Mouse (Mus musculus) intestine, embryonic 16.5 days (tissue): ENCODE results near the gene Odf4. TPM values are rescaled to one million over a fixed set of nuclear protein-coding genes. Genes with fewer than 3 reads are reported as not detected.

Source experiments
- ATAC-seq: fragments of 200-750 bp; cut with Nextera tagmentation; 2 replicates; pipeline ENCODE4 v1.8.0; 2017; ENCODE audit warnings: moderate TSS enrichment, moderate library complexity
- H3K27ac ChIP-seq: fragments of 300-500 bp; sonication (generic); 2 replicates; pipeline ENCODE4 v1.5.1; 2014; ENCODE audit warnings: mild to moderate bottlenecking, low read length
- H3K27me3 ChIP-seq: fragments of 300-500 bp; sonication (generic); replicated peaks from 2 replicates; pipeline ENCODE4 v1.6.1; 2014; ENCODE audit warnings: low read length, control low read depth, mixed read lengths; ENCODE audit not compliant: control insufficient read depth, insufficient read depth
- H3K36me3 ChIP-seq: fragments of 300-500 bp; sonication (generic); 2 replicates; pipeline ENCODE4 v1.6.1; 2014; ENCODE audit warnings: low read length, control low read depth; ENCODE audit not compliant: control insufficient read depth, insufficient read depth
- H3K4me1 ChIP-seq: fragments of 300-500 bp; sonication (generic); 2 replicates; pipeline ENCODE4 v1.6.1; 2014; ENCODE audit warnings: low read length, control low read depth, mixed read lengths; ENCODE audit not compliant: control insufficient read depth, insufficient read depth
- H3K4me2 ChIP-seq: fragments of 300-500 bp; sonication (generic); 2 replicates; pipeline ENCODE4 v1.6.1; 2014; ENCODE audit warnings: low read depth, low read length, control low read depth
- H3K4me3 ChIP-seq: fragments of 300-500 bp; sonication (generic); 2 replicates; pipeline ENCODE4 v1.5.1; 2014; ENCODE audit warnings: mild to moderate bottlenecking, low read length
- H3K9ac ChIP-seq: fragments of 300-500 bp; sonication (generic); 2 replicates; pipeline ENCODE4 v1.6.1; 2014; ENCODE audit warnings: low read depth, low read length
- H3K9me3 ChIP-seq: fragments of 300-500 bp; sonication (generic); 2 replicates; pipeline ENCODE4 v1.6.1; 2016; ENCODE audit warnings: low read length, control low read depth; ENCODE audit not compliant: control insufficient read depth
- WGBS: fragments of 180-500 bp; shearing (Covaris S2); extraction: QIAGEN DNeasy Blood & Tissue Kit; methylation state at CpG from one replicate; pipeline ENCODE4 v1.1.7; 2014; 5-methylcytosine and 5-hydroxymethylcytosine counted together
- polyA plus RNA-seq: library from polyadenylated mRNA; unstranded; fragments of >200 nt; fragmentation: Nextera tagmentation; extraction: Ambion mirVana; gene quantifications from 2 replicates; pipeline ENCODE4 v1.2.1, GENCODE M21; 2015

The Odf4 gene
- polyA plus RNA-seq, 1 experiment from 2014 or later = not detected

DNA sequence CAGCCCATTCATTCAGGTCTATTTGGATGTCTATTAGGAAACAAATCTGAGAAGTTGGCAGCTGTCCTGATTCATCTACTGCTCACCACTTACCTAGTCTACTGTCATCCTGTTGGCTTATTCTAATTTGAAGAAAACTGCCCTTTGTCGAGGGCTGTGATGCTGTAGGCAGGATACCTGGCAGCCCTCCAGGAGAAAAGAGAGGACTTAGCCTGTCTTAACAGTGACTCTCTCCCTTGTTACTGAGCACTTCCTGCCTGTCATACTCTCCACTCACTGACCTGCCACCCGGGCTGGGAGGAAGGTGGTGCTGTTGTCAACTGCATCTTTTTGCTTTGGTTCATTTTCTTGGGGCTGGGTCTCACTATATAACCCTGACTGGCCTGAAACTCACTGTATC, 36.3 kb downstream of the Odf4 start:
- H3K4me2 ChIP-seq = no peak overlapping the region
- WGBS = 29% methylated on average over 2 of the region's 2 CpGs
- ATAC-seq = no peak
- H3K4me1 ChIP-seq = no peaks in the 10 kb centered on the region
- H3K9ac ChIP-seq = no peak overlapping the region
- H3K9me3 ChIP-seq = no peaks in the 10 kb centered on the region
- H3K27ac ChIP-seq = no peak overlapping the region
- H3K27me3 ChIP-seq = no peaks in the 10 kb centered on the region
- no peaks in the 10 kb centered on the region for H3K36me3 ChIP-seq
- H3K4me3 ChIP-seq = no peak overlapping the region

DNA sequence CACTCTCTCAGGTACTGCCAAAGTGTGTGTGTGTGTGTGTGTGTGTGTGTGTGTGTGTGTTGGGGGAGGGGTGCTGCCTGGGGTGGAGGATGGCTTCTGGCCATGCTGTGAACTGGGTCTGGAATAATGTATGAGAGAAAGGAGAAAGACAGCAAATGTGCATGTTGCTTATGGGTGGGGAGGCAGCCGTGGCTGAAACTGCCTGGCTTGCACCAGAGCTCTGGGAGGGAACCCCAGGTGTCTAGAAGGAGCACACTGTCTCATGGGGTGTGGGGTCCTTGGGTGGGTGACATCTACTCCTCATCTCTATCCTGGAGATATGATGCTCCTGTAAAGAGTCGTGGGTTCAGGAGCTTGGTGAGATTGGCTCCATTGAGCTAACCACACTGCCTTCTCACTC, 38.2 kb downstream of the Odf4 start:
- peaks cover 5% of the 10 kb centered on the region; the same call in 1 of the 2 replicates for H3K4me1 ChIP-seq
- WGBS = 70% methylated on average over 2 of the region's 2 CpGs

DNA sequence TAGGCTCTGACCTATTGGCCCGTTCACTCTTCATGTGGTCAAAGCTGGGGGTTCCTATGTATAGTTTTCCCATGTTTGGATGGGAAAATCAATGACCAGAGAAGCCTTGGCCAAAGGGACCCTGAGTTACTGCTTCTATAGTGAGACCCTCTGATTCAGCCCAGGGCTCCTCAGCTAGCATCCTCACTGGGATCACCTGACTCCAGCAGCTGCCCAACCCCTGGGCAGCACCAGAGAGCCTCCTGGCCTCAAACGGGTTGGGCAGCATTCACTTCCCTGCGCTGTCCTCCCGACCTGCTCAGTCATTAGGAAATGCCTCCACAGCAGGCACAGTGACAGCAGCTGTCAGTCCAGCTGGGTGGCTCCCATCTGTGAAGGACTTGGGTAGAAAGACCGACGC, 38.6 kb downstream of the Odf4 start, which contains the start of gene Rnf222:
Rnf222 (plus strand) TSS at position 301 of the 400 bp plus-strand sequence.
- Histone ChIP-seq H3K4me3 (no peak within 1 kb of the TSS), H3K4me1 (peaks cover 5% of the 10 kb centered on the region; the same call in 1 of the 2 replicates), H3K27ac (no peak within 1 kb of the TSS)

More for the DNA sequence above, 38.2 kb downstream of the Odf4 start:
- H3K4me2 ChIP-seq = no peak overlapping the region
- H3K4me3 ChIP-seq = no peak overlapping the region
- ATAC-seq = no peak
- no peak overlapping the region for H3K27ac ChIP-seq
- H3K27me3 ChIP-seq = no peaks in the 10 kb centered on the region
- no peaks in the 10 kb centered on the region for H3K9me3 ChIP-seq
- no peaks in the 10 kb centered on the region for H3K36me3 ChIP-seq
- no peak overlapping the region for H3K9ac ChIP-seq

DNA sequence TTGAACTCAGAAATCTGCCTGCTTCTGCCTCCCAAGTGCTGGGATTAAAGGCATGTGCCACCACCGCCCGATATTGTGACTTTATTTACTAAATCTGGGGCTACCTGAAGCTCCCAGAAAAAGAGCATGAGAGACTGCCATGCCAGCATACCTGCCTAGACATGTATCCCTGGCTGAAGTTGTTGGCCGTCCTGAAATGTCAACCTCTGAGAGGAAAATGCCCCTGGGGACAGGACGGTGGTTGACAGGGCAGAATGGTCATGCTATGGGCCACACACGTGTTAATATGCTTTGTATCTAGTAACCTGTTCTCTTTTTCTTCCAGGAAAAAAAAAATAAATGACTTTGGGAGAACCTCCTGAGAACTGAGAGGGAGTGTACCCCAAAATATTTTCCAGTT, 40.8 kb downstream of the Odf4 start:
- Histone ChIP-seq H3K4me2 (no peak overlapping the region), H3K27me3 (no peaks in the 10 kb centered on the region), H3K27ac (no peak overlapping the region), H3K36me3 (no peaks in the 10 kb centered on the region), H3K4me1 (peaks cover 7% of the 10 kb centered on the region; the same call in 1 of the 2 replicates), H3K9me3 (no peaks in the 10 kb centered on the region), H3K9ac (no peak overlapping the region), H3K4me3 (no peak overlapping the region)
- ATAC-seq = no peak
- 85% methylated on average over 5 of the region's 5 CpGs for WGBS

More for the DNA sequence above, 38.6 kb downstream of the Odf4 start, which contains the start of gene Rnf222:
- ATAC-seq = 0 out of 2 replicates have a peak, but pooled peaks have one; percentile 17
- no peaks in the 10 kb centered on the region for H3K36me3 ChIP-seq
- 33% methylated on average over 6 of the region's 6 CpGs for WGBS
- no peaks in the 10 kb centered on the region for H3K27me3 ChIP-seq
- H3K9me3 ChIP-seq = no peaks in the 10 kb centered on the region
- H3K9ac ChIP-seq = no peak within 1 kb of the TSS
- H3K4me2 ChIP-seq = no peak within 1 kb of the TSS

DNA sequence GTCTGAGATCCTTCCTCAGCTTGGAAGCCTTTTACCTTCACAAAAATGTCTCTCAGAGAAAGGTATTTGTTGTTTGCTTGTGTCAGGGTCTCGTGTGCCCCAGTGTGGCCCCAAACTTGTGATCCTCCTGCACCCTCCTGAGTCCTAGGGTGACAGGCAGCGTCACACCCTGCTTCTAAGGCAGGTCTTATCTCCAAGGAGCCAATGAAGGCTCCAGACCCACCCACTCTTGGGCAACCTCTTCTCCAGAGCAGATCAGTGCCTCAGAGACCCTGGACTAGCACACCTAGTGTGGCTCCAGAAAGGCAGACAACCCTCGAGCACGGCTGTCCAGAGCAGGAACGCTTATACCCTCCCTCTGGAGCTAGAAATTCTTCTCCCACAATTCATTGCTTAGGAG, 42.5 kb downstream of the Odf4 start:
- 55% methylated on average over 5 of the region's 5 CpGs for WGBS
- no peak overlapping the region for H3K4me3 ChIP-seq

DNA sequence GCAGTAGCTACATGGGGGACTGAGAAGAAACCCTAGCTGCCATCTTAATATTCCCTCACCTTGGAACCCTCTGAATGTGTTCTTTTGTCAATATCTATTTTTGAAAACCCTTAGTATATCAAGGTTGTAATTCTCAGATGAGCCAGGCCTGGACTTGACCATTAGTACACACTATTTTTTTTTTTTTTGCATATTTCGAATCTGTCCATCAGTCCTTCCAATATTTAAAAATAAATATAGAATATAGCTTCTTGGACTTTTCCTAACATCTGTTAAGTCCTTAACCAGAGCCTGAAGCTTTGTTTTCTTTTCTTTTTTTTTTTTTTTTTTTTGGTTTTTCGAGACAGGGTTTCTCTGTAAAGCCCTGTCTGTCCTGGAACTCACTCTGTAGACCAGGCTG, 43.0 kb downstream of the Odf4 start:
- no peak overlapping the region for H3K4me2 ChIP-seq
- 85% methylated on average over 2 of the region's 2 CpGs for WGBS
- H3K36me3 ChIP-seq = no peaks in the 10 kb centered on the region
- H3K4me1 ChIP-seq = peaks cover 7% of the 10 kb centered on the region; the same call in 1 of the 2 replicates
- no peak overlapping the region for H3K4me3 ChIP-seq
- H3K27me3 ChIP-seq = no peaks in the 10 kb centered on the region
- H3K27ac ChIP-seq = no peak overlapping the region
- no peak overlapping the region for H3K9ac ChIP-seq
- H3K9me3 ChIP-seq = no peaks in the 10 kb centered on the region
- no peak for ATAC-seq

More for the DNA sequence above, 42.5 kb downstream of the Odf4 start:
- no peak overlapping the region for H3K27ac ChIP-seq
- H3K9ac ChIP-seq = no peak overlapping the region
- H3K36me3 ChIP-seq = no peaks in the 10 kb centered on the region
- peaks cover 7% of the 10 kb centered on the region; the same call in 1 of the 2 replicates for H3K4me1 ChIP-seq
- no peak overlapping the region for H3K4me2 ChIP-seq
- H3K9me3 ChIP-seq = no peaks in the 10 kb centered on the region
- ATAC-seq = peak; percentile 74
- no peaks in the 10 kb centered on the region for H3K27me3 ChIP-seq

DNA sequence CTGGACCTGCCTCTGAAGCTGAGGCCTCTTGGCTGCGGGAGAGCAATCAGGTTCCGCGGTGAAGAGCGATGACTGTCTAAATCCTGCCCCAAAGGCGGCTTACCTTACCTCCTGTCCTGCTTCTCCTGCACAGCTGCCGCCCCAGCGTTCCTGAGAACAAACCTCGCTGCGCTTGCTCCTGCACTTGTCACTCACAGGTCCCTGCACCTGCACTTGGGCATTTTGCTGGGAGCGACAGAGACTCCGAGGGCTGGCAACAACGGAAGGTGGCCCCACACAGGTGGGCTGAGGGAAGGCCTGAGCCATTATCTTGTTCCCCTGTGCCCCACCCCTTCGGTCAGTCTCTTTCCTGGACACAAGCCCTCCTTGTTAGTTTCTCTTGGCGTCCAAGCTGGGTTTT, 44.8 kb downstream of the Odf4 start:
- Histone ChIP-seq H3K4me2 (peak overlapping the region; percentile 33), H3K9me3 (no peaks in the 10 kb centered on the region), H3K9ac (peak overlapping the region; percentile 46), H3K36me3 (no peaks in the 10 kb centered on the region), H3K4me3 (peak overlapping the region; percentile 16), H3K4me1 (peaks cover 7% of the 10 kb centered on the region; the same call in 1 of the 2 replicates), H3K27me3 (no peaks in the 10 kb centered on the region), H3K27ac (peak overlapping the region; percentile 78)
- WGBS = 20% methylated on average over 14 of the region's 14 CpGs
- peak; percentile 73 for ATAC-seq

DNA sequence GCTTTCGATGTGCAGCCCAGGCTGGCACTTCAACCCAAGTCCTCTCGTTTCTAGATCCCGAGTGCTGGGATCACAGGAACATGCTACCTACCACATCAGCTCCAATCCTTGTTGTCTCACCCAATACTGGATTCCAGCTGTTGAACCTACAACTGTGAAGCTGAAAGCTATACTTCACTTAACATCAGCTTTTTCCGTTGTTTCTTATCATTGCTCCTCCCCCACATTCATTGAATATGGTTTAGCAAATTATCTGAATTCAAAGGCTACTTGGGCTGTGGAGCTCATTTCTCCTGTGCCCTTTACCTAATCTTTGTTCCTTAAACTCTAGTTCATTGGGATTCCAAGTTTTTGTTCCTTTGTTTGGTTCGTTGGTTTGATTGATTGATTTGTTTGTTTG, 48.1 kb downstream of the Odf4 start:
- Histone ChIP-seq H3K27me3 (no peaks in the 10 kb centered on the region), H3K4me1 (0 out of 2 replicates have a peak, but pooled peaks cover 2% of the 10 kb centered on the region), H3K4me3 (no peak overlapping the region), H3K27ac (no peak overlapping the region), H3K9me3 (no peaks in the 10 kb centered on the region), H3K36me3 (no peaks in the 10 kb centered on the region), H3K4me2 (no peak overlapping the region), H3K9ac (no peak overlapping the region)
- ATAC-seq = no peak
- WGBS = 83% methylated on average over 5 of the region's 5 CpGs

DNA sequence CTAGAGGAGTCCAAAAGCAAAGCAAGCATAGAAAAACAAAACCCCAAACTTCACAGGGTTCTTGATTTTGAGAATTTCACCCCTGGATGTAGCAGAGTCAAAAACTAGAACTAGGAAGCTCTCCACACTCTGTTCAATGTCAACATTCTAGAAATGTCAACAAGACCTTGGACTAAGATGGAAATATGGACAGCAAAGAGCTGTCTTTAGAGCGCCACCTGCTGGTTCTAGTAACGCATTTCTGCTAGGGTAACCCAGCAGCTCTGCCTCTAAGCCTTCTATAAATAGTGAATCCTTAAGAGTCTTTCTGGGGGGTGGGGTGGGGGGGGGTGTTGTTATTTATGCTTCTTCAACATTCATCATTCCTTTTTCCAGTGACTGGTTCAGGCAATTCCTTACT, 52.0 kb downstream of the Odf4 start:
- Histone ChIP-seq H3K4me2 (no peak overlapping the region), H3K9ac (no peak overlapping the region), H3K27ac (no peak overlapping the region), H3K4me1 (no peaks in the 10 kb centered on the region), H3K27me3 (no peaks in the 10 kb centered on the region), H3K36me3 (no peaks in the 10 kb centered on the region), H3K4me3 (no peak overlapping the region), H3K9me3 (no peaks in the 10 kb centered on the region)
- ATAC-seq = peak; percentile 60; the same call in 1 of the 2 replicates
- 0% methylated on average over 2 of the region's 2 CpGs for WGBS
